Mouse (Mus musculus) left cerebral cortex, adult 8-10 months (tissue): Measurements from ENCODE around the gene Nme6. TPM values are rescaled to one million over a fixed set of nuclear protein-coding genes. Genes with fewer than 3 reads are reported as not detected.
A peak's percentile ranks its signal among the peaks of the same experiment; 100 is the strongest.
"Not testable (repeated sequence)": the region's sequence is repeated elsewhere in the genome, so short reads cannot be mapped to it uniquely, and the experiment has no call there.

Source experiments
- DNase-seq, 2 experiments: peaks; one replicate each; pipeline ENCODE4 v3.0.0; 2022; ENCODE audit warnings: low spot score in 2 of 2
- total RNA-seq, 4 experiments: library from RNA; stranded (reverse); gene quantifications; 2 replicates each; pipeline ENCODE4 v1.2.4; 2022

The Nme6 gene
- total RNA-seq: 10 to 100 TPM in 3 of 4 experiments, 1 to 10 TPM in 1; 9.2 to 13.7 (median 11.5) TPM

- peak; percentile 74 to 86 for DNase-seq
Observed at GRCm38 (mm10) chr9:109832391-109833087, at the start of gene Nme6. TSS of gene Nme6 (plus strand) at chr9:109832749.

GRCm38 (mm10) chr9:109790570-109790969 lies 42.0 kb upstream of the Nme6 start, which contains the start of gene Fbxw27:
TSS of gene Fbxw27 (minus strand) at chr9:109790670.
- not testable (repeated sequence) for DNase-seq

- no peak for DNase-seq
Observed at GRCm38 (mm10) chr9:109795221-109795620, 37.3 kb upstream of the Nme6 start.

GRCm38 (mm10) chr9:109795811-109796210 lies 36.7 kb upstream of the Nme6 start:
- DNase-seq: no peak

- DNase-seq: no peak
Observed at GRCm38 (mm10) chr9:109798051-109798450, 34.5 kb upstream of the Nme6 start.

- not testable (repeated sequence) for DNase-seq
Observed at GRCm38 (mm10) chr9:109805596-109805995, 27.0 kb upstream of the Nme6 start.

- DNase-seq: no peak
Observed at GRCm38 (mm10) chr9:109806260-109806659, 26.3 kb upstream of the Nme6 start.

GRCm38 (mm10) chr9:109806695-109807293 lies 25.8 kb upstream of the Nme6 start:
- no peak for DNase-seq

GRCm38 (mm10) chr9:109807898-109808297 lies 24.7 kb upstream of the Nme6 start:
- no peak for DNase-seq

- DNase-seq: no peak
Observed at GRCm38 (mm10) chr9:109811980-109812379, 20.6 kb upstream of the Nme6 start, which contains the start of gene Spink8. TSS of gene Spink8 (plus strand) at chr9:109812280.

GRCm38 (mm10) chr9:109813424-109813823 lies 19.1 kb upstream of the Nme6 start:
- DNase-seq: peak in 1 of 2 experiments; percentile 17

- no peak for DNase-seq
Observed at GRCm38 (mm10) chr9:109816341-109816740, 16.2 kb upstream of the Nme6 start.

- no peak for DNase-seq
Observed at GRCm38 (mm10) chr9:109825739-109826138, 6.8 kb upstream of the Nme6 start.

GRCm38 (mm10) chr9:109826181-109826580 lies 6.4 kb upstream of the Nme6 start:
- no peak for DNase-seq

- DNase-seq: no peak
Observed at GRCm38 (mm10) chr9:109833088-109833412, 501 bp downstream of the Nme6 start.

GRCm38 (mm10) chr9:109849312-109849758 lies 16.8 kb downstream of the Nme6 start, which contains the start of gene Camp:
TSS of gene Camp (minus strand) at chr9:109849617.
- DNase-seq: no peak

GRCm38 (mm10) chr9:109850099-109850498 lies 17.6 kb downstream of the Nme6 start:
- DNase-seq: no peak

GRCm38 (mm10) chr9:109854341-109854740 lies 21.8 kb downstream of the Nme6 start:
- DNase-seq: no peak

- DNase-seq: no peak
Observed at GRCm38 (mm10) chr9:109855947-109856346, 23.4 kb downstream of the Nme6 start.

GRCm38 (mm10) chr9:109862397-109863044 lies 30.0 kb downstream of the Nme6 start:
- peak; percentile 19 to 74 for DNase-seq

GRCm38 (mm10) chr9:109863085-109863484 lies 30.5 kb downstream of the Nme6 start:
- DNase-seq: no peak

GRCm38 (mm10) chr9:109866218-109866617 lies 33.7 kb downstream of the Nme6 start:
- DNase-seq: no peak
